Mouse (Mus musculus): ENCODE measurements around the gene Stt3b.

DNA sequence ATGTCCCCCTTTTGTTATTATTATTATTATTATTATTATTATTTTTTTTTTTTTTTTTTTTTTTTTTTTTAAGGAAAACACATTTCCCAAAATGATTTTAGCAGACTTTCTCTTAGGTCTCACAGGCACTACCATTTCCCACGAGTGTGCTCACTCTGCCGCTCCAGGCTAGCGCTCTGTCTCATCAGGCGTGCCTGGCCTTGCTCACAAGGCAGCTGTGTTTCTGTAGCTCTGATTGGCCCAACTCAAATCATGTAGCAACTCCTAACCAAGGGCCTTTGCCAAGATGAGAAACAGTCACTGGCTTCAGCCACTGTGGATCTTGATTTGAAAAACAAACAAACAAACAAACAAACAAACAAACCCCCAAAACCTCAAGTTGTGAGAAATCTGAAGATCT, 9.9 kb upstream of the Stt3b start:
- TF ChIP-seq GATA1 (IDR thresholded peaks at IDR 0.05; ENCODE audit: low read length) (no peak), TAL1 (IDR thresholded peaks at IDR 0.05; ENCODE audit: low read length) (no peak)

Data from erythroblast, embryonic 14.5 days (primary cell).